Mouse (Mus musculus) thymus, postnatal 4 days (tissue): ENCODE measurements around the gene Cfap161.
A peak's percentile ranks its signal among the peaks of the same experiment; 100 is the strongest.

Experiments used
- DNase-seq: peaks from one replicate; pipeline ENCODE4 v3.0.0; 2021

Cfap161 gene

GRCm38 (mm10) chr7:83801483-83801875, 6.8 kb upstream of the Cfap161 start:
- no peak for DNase-seq

GRCm38 (mm10) chr7:83800561-83801482, 6.1 kb upstream of the Cfap161 start:
- no peak for DNase-seq

GRCm38 (mm10) chr7:83800071-83800470, 5.4 kb upstream of the Cfap161 start:
- DNase-seq = no peak

- no peak for DNase-seq
Measured at GRCm38 (mm10) chr7:83798004-83798403, 3.3 kb upstream of the Cfap161 start.

- DNase-seq = no peak
Measured at GRCm38 (mm10) chr7:83796177-83796576, 1.5 kb upstream of the Cfap161 start.

DNA sequence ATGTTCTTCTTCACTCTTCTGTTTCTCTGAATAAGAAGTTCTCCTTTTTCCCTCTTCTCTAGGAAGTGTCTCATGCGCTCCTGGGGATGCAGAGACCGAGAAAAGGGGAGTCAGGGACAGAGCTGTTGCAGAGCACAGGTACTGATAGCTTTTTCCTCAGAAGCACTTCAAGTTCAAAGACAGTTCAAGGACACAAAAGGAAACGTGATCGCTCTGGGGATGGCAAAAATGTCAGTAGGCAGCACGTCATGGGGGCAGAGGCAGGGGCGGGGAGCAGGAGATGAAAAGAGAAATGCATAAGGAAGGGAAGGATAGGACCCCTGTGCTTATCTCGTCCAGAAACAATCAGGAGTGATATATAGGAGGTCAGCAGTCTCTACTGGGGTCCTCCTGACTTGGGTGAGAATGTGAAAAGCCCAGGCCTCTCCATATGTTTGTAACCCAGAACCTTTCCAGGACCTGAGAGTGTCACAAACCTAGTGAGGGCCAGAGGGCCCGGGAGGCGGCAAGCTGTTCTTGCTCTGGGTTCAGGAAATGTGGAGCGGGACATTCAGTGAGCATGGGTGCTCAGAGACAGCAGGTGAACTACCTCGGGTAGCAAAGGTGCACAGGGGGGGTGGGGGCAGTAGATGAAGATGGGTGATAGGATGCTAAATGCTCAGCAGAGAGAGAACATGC, 535 bp downstream of the Cfap161 start:
- DNase-seq = no peak

GRCm38 (mm10) chr7:83780881-83781280, 13.8 kb downstream of the Cfap161 start:
- no peak for DNase-seq

DNA sequence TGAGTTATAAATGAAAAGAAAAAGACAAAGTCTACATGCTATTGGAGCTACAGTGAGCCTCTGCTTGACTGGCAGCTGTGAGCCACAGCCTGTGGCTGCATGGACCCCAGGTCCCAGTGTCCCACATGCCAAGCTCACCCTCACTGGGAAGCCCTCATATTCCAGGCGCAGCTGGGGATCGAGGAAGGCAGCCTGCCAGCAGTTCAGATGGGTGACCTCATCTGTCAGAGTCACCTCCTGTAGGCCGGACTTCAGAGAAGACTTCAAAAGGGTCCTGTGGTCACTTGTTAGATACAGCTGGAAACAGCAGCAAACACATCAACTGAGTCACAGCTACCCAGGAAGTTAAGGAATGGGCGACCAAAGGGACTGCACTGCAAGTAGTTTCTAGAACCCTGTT, 14.7 kb downstream of the Cfap161 start:
- DNase-seq = no peak

DNA sequence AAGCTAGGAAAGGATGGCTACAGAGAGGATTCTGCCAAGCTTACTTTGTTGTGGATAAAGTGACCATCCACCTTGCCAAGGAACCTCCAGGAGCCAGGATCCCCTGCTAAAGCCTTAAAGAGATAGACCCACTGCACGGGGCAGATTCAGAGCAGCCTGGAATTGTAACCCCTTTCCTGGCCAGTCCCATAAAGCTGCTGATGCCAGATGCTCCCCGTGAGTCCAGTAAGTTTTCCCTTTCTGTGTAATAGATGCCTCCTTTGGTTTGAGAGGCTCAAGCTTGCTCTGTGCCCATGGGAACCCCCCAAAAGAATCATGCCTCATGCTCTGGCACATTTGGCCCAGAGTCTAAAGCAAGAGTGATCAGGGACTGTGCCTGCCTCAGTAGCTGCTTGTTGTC, 15.7 kb downstream of the Cfap161 start:
- no peak for DNase-seq

DNA sequence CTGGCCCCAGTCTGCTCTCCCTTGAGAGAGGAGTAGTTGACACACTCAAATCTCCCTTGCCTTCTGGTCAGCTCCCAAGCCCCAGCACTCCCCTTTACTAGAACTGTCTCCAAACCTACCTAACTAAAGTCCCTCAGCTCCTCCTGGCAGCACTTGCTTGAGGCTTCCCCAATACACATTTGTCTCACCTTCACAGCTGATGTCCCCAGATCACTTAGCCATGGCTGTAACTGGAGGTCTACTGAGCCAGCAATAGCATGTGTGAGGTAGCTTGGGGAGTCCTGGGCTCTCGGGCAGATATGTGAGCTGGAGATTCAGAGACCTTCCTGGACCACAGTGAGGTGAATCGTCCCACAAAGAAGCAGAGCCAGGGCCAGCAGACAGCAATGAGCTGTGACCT, 16.2 kb downstream of the Cfap161 start:
- no peak for DNase-seq

DNA sequence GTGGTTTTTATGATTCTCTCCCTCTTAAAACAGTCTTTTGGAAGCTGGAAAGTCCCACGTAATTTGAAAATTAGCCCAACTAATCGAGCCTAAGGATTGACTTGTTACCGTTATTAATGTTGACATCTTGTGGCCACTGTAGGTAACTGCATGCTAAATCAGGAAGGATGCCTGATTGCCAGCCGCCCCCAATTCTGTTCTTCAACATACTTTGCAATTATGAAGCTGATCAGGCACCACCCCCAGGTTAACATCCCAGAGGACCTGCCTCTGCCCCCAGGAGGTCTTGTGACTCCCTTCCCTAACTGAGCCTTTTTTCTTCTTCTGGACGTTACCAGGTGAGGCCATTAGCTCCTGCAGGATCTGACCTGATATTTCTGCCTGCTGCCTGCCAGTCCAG, 20.0 kb downstream of the Cfap161 start:
- DNase-seq = peak; percentile 11

DNA sequence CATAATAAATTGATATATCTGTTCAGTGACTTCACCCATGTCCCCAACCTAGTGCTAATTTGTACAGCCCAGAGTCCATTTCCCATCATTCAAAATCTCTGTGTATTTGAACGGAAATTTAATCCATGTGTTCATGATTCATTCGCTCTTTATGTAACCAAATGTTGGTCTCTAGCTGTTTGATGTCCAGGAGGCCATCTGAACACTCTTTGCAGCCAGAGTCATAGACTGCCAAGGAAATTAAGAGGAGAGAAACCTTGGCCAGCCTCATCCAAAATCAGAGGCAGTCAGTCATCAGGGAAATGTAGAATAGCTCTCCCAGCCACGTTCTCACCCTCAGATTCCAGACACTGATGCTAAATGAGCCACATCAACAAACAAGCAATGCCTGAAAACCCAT, 31.0 kb downstream of the Cfap161 start:
- no peak for DNase-seq

DNA sequence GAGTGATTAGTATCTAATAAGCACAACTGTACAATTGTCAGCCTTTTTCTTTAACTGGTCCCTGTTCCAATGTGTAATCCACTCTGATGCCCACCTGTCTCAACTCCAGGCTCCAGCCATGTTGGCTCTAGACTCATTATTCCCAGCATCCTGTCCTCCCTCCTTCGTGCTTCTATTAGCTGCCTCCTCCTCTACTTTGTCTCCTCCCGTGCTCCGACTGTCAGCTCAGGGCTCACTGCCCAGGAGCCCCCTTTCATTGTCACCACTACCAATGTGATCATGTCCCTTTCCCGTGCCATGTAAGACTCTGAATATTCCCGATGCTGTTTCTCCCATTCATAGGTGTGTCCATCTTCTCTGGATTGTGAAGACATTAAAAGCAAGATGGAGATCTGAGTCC, 32.3 kb downstream of the Cfap161 start:
- DNase-seq = no peak

- DNase-seq = no peak
Measured at GRCm38 (mm10) chr7:83751055-83751454, 43.6 kb downstream of the Cfap161 start.

DNA sequence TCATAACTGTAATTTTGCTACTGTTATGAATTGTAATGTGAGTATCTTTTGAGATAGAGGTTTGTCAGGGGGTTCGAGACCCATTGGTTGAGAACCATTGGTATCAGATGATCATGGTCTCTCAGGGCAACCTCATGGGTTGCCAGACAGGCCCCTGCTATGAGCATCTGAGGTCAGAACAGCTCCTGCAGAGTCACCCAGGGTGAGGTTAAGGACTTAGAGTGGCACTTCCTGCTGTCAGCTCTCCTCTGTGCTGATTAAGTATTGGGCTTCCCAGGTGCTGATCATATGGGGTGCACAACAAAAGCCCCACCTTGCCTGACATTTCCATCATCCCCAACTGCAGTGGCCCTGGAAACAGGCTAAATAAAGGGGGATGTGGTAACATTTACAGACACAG, 46.3 kb downstream of the Cfap161 start:
- no peak for DNase-seq

- no peak for DNase-seq
Measured at GRCm38 (mm10) chr7:83746107-83746687, 48.5 kb downstream of the Cfap161 start.

- DNase-seq = no peak
Measured at GRCm38 (mm10) chr7:83745413-83746106, 49.1 kb downstream of the Cfap161 start, which contains the start of gene Il16. Gene Il16, minus strand, starts transcription at chr7:83745726.

GRCm38 (mm10) chr7:83745065-83745412, 49.6 kb downstream of the Cfap161 start:
- no peak for DNase-seq

GRCm38 (mm10) chr7:83744250-83744649, 50.4 kb downstream of the Cfap161 start:
- DNase-seq = no peak

DNA sequence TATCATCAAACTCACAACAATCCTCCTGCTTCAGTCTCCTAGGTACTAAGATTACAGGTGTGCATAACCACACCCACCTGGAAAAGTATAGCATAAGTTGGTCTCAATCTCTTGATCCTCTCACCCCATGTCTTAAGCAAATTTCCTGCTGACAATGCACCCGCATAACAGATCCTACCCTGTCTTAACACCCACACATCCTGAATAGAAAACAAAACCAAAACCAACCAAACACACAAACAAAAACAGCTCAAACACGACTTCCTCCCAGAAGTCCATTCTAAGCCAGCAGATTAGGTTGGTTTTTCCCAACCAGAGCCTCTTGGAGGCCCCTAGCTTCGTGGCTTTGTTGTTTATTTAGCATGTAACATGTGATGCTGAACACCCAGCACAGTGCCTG, 52.0 kb downstream of the Cfap161 start:
- no peak for DNase-seq

DNA sequence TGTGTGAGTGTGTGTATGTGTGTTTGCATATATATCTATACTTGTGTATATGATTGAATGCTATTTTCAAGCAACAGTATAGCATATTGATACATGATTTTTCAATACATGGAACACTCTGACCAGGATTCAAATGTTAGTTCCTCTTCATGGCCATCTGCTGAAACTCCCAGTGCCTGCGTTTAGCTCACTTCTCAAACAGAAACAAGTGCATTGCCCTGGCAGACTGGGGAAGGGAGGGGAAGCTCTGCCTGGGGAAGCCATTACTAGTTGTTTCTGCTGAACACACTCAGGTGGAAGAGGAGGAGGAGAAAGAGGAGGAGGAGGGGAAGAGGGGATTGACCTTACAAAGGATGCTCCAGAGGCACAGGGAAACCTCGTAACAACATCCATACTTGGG, 52.7 kb downstream of the Cfap161 start:
- no peak for DNase-seq

GRCm38 (mm10) chr7:83739680-83740310, 54.9 kb downstream of the Cfap161 start:
- no peak for DNase-seq
